Mouse (Mus musculus): ENCODE results near the gene Car12.

Gene Car12

GRCm38 (mm10) chr9:66713135-66714021, at the start of gene Car12:
Gene Car12, plus strand, starts transcription at chr9:66713686.
- DNase-seq: peak; percentile 15 to 32

GRCm38 (mm10) chr9:66663764-66664163, 49.7 kb upstream of the Car12 start:
- no peak for DNase-seq

- DNase-seq: no peak
These were observed 48.9 kb upstream of the Car12 start for GRCm38 (mm10) chr9:66664561-66664960.

GRCm38 (mm10) chr9:66666153-66666552, 47.3 kb upstream of the Car12 start:
- DNase-seq: no peak

- DNase-seq: no peak
These were observed 46.4 kb upstream of the Car12 start for GRCm38 (mm10) chr9:66667046-66667445.

- no peak for DNase-seq
These were observed 45.6 kb upstream of the Car12 start for GRCm38 (mm10) chr9:66667868-66668267.

GRCm38 (mm10) chr9:66669561-66670078, 43.9 kb upstream of the Car12 start:
- no peak for DNase-seq

- no peak for DNase-seq
These were observed 39.7 kb upstream of the Car12 start for GRCm38 (mm10) chr9:66673771-66674170.

- no peak for DNase-seq
These were observed 37.9 kb upstream of the Car12 start for GRCm38 (mm10) chr9:66675566-66675965.

GRCm38 (mm10) chr9:66680102-66680501, 33.4 kb upstream of the Car12 start:
- DNase-seq: peak in 1 of 2 experiments; percentile 20

GRCm38 (mm10) chr9:66682822-66683221, 30.7 kb upstream of the Car12 start:
- DNase-seq: peak; percentile 31 to 47

GRCm38 (mm10) chr9:66685730-66686129, 27.8 kb upstream of the Car12 start:
- no peak for DNase-seq

GRCm38 (mm10) chr9:66687713-66688112, 25.8 kb upstream of the Car12 start:
- DNase-seq: no peak

GRCm38 (mm10) chr9:66691683-66692305, 21.7 kb upstream of the Car12 start:
- DNase-seq: no peak

- DNase-seq: peak in 1 of 2 experiments; percentile 36
These were observed 15.9 kb upstream of the Car12 start for GRCm38 (mm10) chr9:66697355-66698140.

- no peak for DNase-seq
These were observed 13.7 kb upstream of the Car12 start for GRCm38 (mm10) chr9:66699748-66700147.

- no peak for DNase-seq
These were observed 10.5 kb upstream of the Car12 start for GRCm38 (mm10) chr9:66703002-66703401.

GRCm38 (mm10) chr9:66705354-66705753, 8.1 kb upstream of the Car12 start:
- DNase-seq: no peak

- DNase-seq: peak; percentile 35 to 87
These were observed 7.7 kb upstream of the Car12 start for GRCm38 (mm10) chr9:66705766-66706165.

GRCm38 (mm10) chr9:66708054-66708772, 5.3 kb upstream of the Car12 start:
- DNase-seq: no peak

- DNase-seq: no peak
These were observed 4.5 kb upstream of the Car12 start for GRCm38 (mm10) chr9:66708816-66709555.

- DNase-seq: no peak
These were observed 2.9 kb upstream of the Car12 start for GRCm38 (mm10) chr9:66710626-66711025.

Data from lung, postnatal 4 days (tissue).